Comparison of ENCODE assay signal across 8 mouse cellular contexts in the genomic region with DNA sequence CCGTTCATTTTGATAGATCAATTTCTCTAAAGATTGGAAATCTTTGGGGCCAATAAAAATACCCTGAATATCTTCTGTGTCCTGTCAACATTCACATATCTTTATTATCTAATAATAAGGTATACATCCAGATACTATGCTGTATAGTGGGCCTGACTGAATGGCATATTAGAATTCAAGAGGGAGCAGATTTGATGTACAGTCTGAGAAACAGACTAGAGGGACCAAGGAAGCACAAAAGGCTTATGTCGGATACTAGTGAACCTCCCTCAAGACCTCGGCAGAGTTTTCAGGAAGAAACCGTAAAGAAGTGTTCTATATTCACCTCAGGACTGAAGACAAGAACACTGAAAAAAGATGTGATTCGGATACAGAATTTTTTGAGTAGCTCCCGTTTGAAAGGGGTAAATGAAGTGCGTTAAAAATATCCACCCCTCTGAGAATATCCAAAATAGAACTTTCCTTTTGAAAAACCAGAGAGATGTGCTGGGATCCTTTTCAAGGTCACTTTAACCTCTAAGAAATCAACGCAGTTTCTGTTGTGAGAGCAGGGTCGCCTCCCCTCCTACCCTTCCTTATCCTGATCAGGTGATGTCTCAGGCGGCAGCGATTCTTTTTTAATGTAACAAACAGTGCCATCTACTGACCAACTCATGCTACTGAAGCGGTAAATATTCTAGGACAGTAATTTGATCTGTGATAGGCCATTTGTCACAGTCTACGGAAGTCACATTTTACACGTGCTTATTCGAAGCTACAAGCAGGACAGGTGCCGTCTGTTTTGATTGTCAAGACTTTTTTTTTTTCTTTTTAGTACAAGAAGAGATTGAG.
A peak's percentile ranks its signal among the peaks of the same experiment; 100 is the strongest.
DNase-seq lines count a peak whose midpoint lies in the region; ATAC-seq and TF ChIP-seq lines count a peak whose summit lies in the region.

No protein-coding gene starts in this region.

- no peaks in the 10 kb centered on the region for H3K36me3 ChIP-seq in forebrain, embryonic 11.5 days (ENCODE audit: control insufficient read depth, insufficient read depth, low read length)
- H3K36me3 ChIP-seq in neural tube, embryonic 15.5 days, result no peaks in the 10 kb centered on the region

- 24% methylated on average over 16 of the region's 16 CpGs for WGBS in forebrain, embryonic 11.5 days
- WGBS in lung, adult 2 months, result 20% methylated on average over 16 of the region's 16 CpGs
- WGBS in neural tube, embryonic 15.5 days, result 17% methylated on average over 16 of the region's 16 CpGs

- intact Hi-C loops in heart, postnatal 25 days (cut with DNase I), result loop anchor here (5.0 to 10.0 kb wide), 3 partner anchors 159 to 396 kb away; no protein-coding TSS in a partner anchor

- no peaks in the 10 kb centered on the region for H3K27me3 ChIP-seq in forebrain, embryonic 11.5 days (ENCODE audit: control insufficient read depth, insufficient read depth, low read length)
- H3K27me3 ChIP-seq in neural tube, embryonic 15.5 days (replicated peaks), result no peaks in the 10 kb centered on the region

- no peak overlapping the region; the same call in 1 of the 2 replicates for H3K9ac ChIP-seq in forebrain, embryonic 11.5 days (ENCODE audit: low read length)
- no peak overlapping the region for H3K9ac ChIP-seq in neural tube, embryonic 15.5 days (replicated peaks)

- ATAC-seq in forebrain, embryonic 11.5 days (replicated peaks; ENCODE audit: low FRiP score), result peak; percentile 86
- ATAC-seq in neural tube, embryonic 15.5 days (ENCODE audit: low FRiP score), result peak; percentile 86

- no peaks in the 10 kb centered on the region for H3K9me3 ChIP-seq in forebrain, embryonic 11.5 days (ENCODE audit: control insufficient read depth, low read length)
- no peaks in the 10 kb centered on the region for H3K9me3 ChIP-seq in neural tube, embryonic 15.5 days (replicated peaks)

- no peak overlapping the region for H3K4me2 ChIP-seq in forebrain, embryonic 11.5 days (ENCODE audit: low read depth, low read length, severe bottlenecking)
- peak overlapping the region; percentile 49 for H3K4me2 ChIP-seq in neural tube, embryonic 15.5 days

- H3K4me3 ChIP-seq in brown adipose tissue, adult 24 weeks (ENCODE audit: insufficient read depth, low read depth, low read length), result peak overlapping the region; percentile 23; the same call in 1 of the 2 replicates
- no peak overlapping the region for H3K4me3 ChIP-seq in forebrain, embryonic 11.5 days (ENCODE audit: low read depth, low read length)
- no peak overlapping the region for H3K4me3 ChIP-seq in lung, adult 2 months (replicated peaks; ENCODE audit: extremely low read depth, low read depth, low read length)
- H3K4me3 ChIP-seq in neural tube, embryonic 15.5 days (replicated peaks), result peak overlapping the region; percentile 12; the same call in 1 of the 2 replicates

- H3K4me1 ChIP-seq in brown adipose tissue, adult 24 weeks (ENCODE audit: control insufficient read depth, insufficient read depth, insufficient read length, low read length), result no peaks in the 10 kb centered on the region
- no peaks in the 10 kb centered on the region for H3K4me1 ChIP-seq in forebrain, embryonic 11.5 days (replicated peaks; ENCODE audit: control insufficient read depth, insufficient read depth, low read length)
- no peaks in the 10 kb centered on the region for H3K4me1 ChIP-seq in lung, adult 2 months (ENCODE audit: control insufficient read depth, insufficient read depth, low read length)
- H3K4me1 ChIP-seq in neural tube, embryonic 15.5 days, result no peaks in the 10 kb centered on the region

- no peak overlapping the region for H3K27ac ChIP-seq in brown adipose tissue, adult 24 weeks (replicated peaks; ENCODE audit: low read depth, low read length)
- H3K27ac ChIP-seq in forebrain, embryonic 11.5 days (ENCODE audit: low read depth, low read length), result no peak overlapping the region
- H3K27ac ChIP-seq in neural tube, embryonic 15.5 days (replicated peaks), result no peak overlapping the region

- no peak for TF ChIP-seq POLR2A in lung, adult 2 months (IDR thresholded peaks at IDR 0.05; ENCODE audit: borderline replicate concordance, extremely low read depth, low read depth, low read length)

- DNase-seq in ES-CJ7 (ENCODE audit: low read depth, low spot score), result peak; percentile 72
- peak; percentile 52 for DNase-seq in forebrain, embryonic 11.5 days (ENCODE audit: low spot score)
- DNase-seq in heart, postnatal 25 days (ENCODE audit: low spot score), result peak; percentile 3
- peak; percentile 16 to 40 for DNase-seq in kidney, postnatal 4 days
- peak; percentile 28 for DNase-seq in lung, adult 2 months
- DNase-seq in yolk sac, embryonic 10.5 days (ENCODE audit: low spot score), result peak; percentile 31

- peak; percentile 53 for TF ChIP-seq CTCF in lung, adult 2 months (IDR thresholded peaks at IDR 0.05; ENCODE audit: insufficient read depth, low read length)

Comparison
In these comparisons a context has a peak if more than half of its experiments do, and no peak if none do; other contexts are left out.
1. DNase-seq: peak in every context shown above with its lines; median percentile 72 in ES-CJ7; 52 in forebrain, embryonic 11.5 days; 31 in yolk sac, embryonic 10.5 days; 28 in kidney, postnatal 4 days; 28 in lung, adult 2 months; 3 in heart, postnatal 25 days.
2. H3K4me3 ChIP-seq: peak in brown adipose tissue, adult 24 weeks (single experiment) and neural tube, embryonic 15.5 days (single experiment); none in forebrain, embryonic 11.5 days (single experiment) and lung, adult 2 months (single experiment).